Mouse (Mus musculus) thymus, postnatal 36 days (tissue): ENCODE measurements around the gene Med22.

Experiments
- DNase-seq, 2 experiments: peaks; one replicate each; pipeline ENCODE4 v3.0.0; 2022; ENCODE audit warnings: mixed read lengths in 2 of 2

The Med22 gene

GRCm38 (mm10) chr2:26910124-26910993 lies at the start of gene Med22, which contains the start of gene Rpl7a:
Gene Med22 (minus strand): TSS chr2:26910677.
Gene Rpl7a (plus strand): TSS chr2:26910764.
- peak; percentile 99 to 100 for DNase-seq

GRCm38 (mm10) chr2:26957488-26957859 lies 47.0 kb upstream of the Med22 start:
- DNase-seq, result no peak

GRCm38 (mm10) chr2:26956811-26957487 lies 46.5 kb upstream of the Med22 start:
- DNase-seq, result no peak

- DNase-seq, result peak; percentile 23 to 42
These were observed 44.4 kb upstream of the Med22 start for GRCm38 (mm10) chr2:26954735-26955395.

GRCm38 (mm10) chr2:26952866-26953265 lies 42.4 kb upstream of the Med22 start:
- DNase-seq, result no peak

- DNase-seq, result no peak
These were observed 41.7 kb upstream of the Med22 start for GRCm38 (mm10) chr2:26952193-26952592.

- DNase-seq, result no peak
These were observed 40.9 kb upstream of the Med22 start for GRCm38 (mm10) chr2:26951346-26951905.

GRCm38 (mm10) chr2:26950411-26950810 lies 39.9 kb upstream of the Med22 start:
- DNase-seq, result no peak

GRCm38 (mm10) chr2:26943253-26943652 lies 32.8 kb upstream of the Med22 start:
- no peak for DNase-seq

- no peak for DNase-seq
These were observed 31.1 kb upstream of the Med22 start for GRCm38 (mm10) chr2:26941539-26941938.

- peak; percentile 37 to 62 for DNase-seq
These were observed 25.9 kb upstream of the Med22 start for GRCm38 (mm10) chr2:26936425-26936824.

- DNase-seq, result peak; percentile 44 to 47
These were observed 24.8 kb upstream of the Med22 start for GRCm38 (mm10) chr2:26935286-26935685.

GRCm38 (mm10) chr2:26933304-26934055 lies 23.0 kb upstream of the Med22 start, which contains the start of the genes Surf4 and Stkld1:
Gene Surf4 (minus strand): TSS chr2:26933928.
Gene Stkld1 (plus strand): TSS chr2:26934047.
- DNase-seq, result peak; percentile 93 to 96

GRCm38 (mm10) chr2:26932473-26933303 lies 22.2 kb upstream of the Med22 start:
- DNase-seq, result no peak

- peak; percentile 67 to 75 for DNase-seq
These were observed 19.9 kb upstream of the Med22 start for GRCm38 (mm10) chr2:26930390-26930789.

- no peak for DNase-seq
These were observed 17.4 kb upstream of the Med22 start for GRCm38 (mm10) chr2:26927745-26928476.

GRCm38 (mm10) chr2:26921784-26922183 lies 11.3 kb upstream of the Med22 start:
- no peak for DNase-seq

- no peak for DNase-seq
These were observed 9.8 kb upstream of the Med22 start for GRCm38 (mm10) chr2:26920190-26920855.

GRCm38 (mm10) chr2:26919684-26920083 lies 9.2 kb upstream of the Med22 start:
- no peak for DNase-seq

GRCm38 (mm10) chr2:26916738-26917137 lies 6.3 kb upstream of the Med22 start:
- no peak for DNase-seq
